Mouse (Mus musculus): ENCODE measurements around the gene Pnpo. TPM values are rescaled to one million over a fixed set of nuclear protein-coding genes. Genes with fewer than 3 reads are reported as not detected.

Gene Pnpo
- polyA plus RNA-seq, 1 experiment from 2014 or later: 13.9 TPM

DNA sequence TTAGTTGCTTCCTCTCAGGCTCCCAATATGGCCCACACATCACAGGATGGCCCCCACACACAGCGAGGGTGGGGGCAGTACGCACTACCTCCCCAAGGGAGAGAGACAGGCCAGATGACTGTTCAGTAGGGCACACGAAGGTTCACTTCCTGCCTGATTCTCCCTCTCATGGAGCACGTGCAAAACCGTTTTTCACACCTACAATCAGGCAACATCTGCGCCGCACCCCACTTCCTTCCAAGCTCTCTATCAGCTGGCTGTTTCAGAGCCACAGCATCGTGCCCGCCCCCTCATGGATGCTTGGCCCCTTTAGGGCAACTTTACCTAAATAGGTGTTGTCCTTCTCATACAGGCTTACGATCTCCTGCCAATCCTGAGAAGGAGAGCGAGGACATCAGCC is 31.1 kb downstream of the Pnpo start:
- peaks cover 36% of the 10 kb centered on the region for H3K4me1 ChIP-seq
- 94% methylated on average over 11 of the region's 11 CpGs for WGBS
- no peaks in the 10 kb centered on the region for H3K9me3 ChIP-seq (replicated peaks)
- H3K36me3 ChIP-seq (ENCODE audit: poor library complexity, severe bottlenecking): peaks cover 38% of the 10 kb centered on the region
- 0 out of 2 replicates have a peak overlapping the region, but pooled peaks have one; percentile 23 for H3K9ac ChIP-seq
- H3K4me2 ChIP-seq: no peak overlapping the region
- no peak for ATAC-seq
- H3K27ac ChIP-seq: no peak overlapping the region
- no peaks in the 10 kb centered on the region for H3K27me3 ChIP-seq
- H3K4me3 ChIP-seq: no peak overlapping the region

GRCm38 (mm10) chr11:96910003-96910402 is 33.8 kb downstream of the Pnpo start:
- peak overlapping the region; percentile 31; the same call in 1 of the 2 replicates for H3K27ac ChIP-seq
- peaks cover 50% of the 10 kb centered on the region for H3K4me1 ChIP-seq
- H3K4me2 ChIP-seq: no peak overlapping the region
- 23% methylated on average over 7 of the region's 7 CpGs for WGBS
- H3K9me3 ChIP-seq (replicated peaks): no peaks in the 10 kb centered on the region
- ATAC-seq: peak; percentile 78
- H3K36me3 ChIP-seq (ENCODE audit: poor library complexity, severe bottlenecking): peaks cover 54% of the 10 kb centered on the region
- H3K9ac ChIP-seq: peak overlapping the region; percentile 8; the same call in 1 of the 2 replicates
- no peak overlapping the region for H3K4me3 ChIP-seq
- H3K27me3 ChIP-seq: no peaks in the 10 kb centered on the region

DNA sequence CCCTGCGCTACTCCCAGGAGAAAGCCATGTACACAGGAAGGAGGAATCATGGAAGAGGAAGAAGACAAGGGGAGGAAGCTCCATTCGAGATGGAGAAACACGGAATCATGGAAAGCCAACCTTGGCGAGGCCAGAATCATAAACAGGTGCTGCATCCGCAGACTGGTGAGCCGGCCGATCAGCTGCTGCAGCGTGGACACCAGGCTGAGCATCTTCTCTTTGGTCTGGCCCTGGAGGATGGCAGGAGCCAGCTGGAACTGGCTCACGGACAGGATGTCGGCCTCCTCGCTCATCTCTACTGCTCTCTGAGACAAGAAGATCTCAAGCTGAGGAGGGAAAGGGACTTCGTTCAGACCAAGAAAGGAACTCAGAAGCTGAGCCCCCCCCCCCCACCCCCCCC is 35.2 kb downstream of the Pnpo start:
- 94% methylated on average over 12 of the region's 12 CpGs for WGBS

GRCm38 (mm10) chr11:96906431-96907161 is 37.2 kb downstream of the Pnpo start:
- Histone ChIP-seq H3K4me2 (no peak overlapping the region), H3K4me3 (no peak overlapping the region), H3K9ac (no peak overlapping the region), H3K4me1 (peaks cover 68% of the 10 kb centered on the region), H3K36me3 (ENCODE audit: poor library complexity, severe bottlenecking) (peaks cover 40% of the 10 kb centered on the region), H3K27ac (peak overlapping the region; percentile 48), H3K9me3 (replicated peaks) (no peaks in the 10 kb centered on the region), H3K27me3 (no peaks in the 10 kb centered on the region)
- WGBS: 55% methylated on average over 15 of the region's 15 CpGs
- no peak for ATAC-seq

More for the DNA sequence above, 35.2 kb downstream of the Pnpo start:
- no peak for ATAC-seq
- no peaks in the 10 kb centered on the region for H3K9me3 ChIP-seq (replicated peaks)
- no peak overlapping the region for H3K4me3 ChIP-seq
- no peaks in the 10 kb centered on the region for H3K27me3 ChIP-seq
- 0 out of 2 replicates have a peak overlapping the region, but pooled peaks have one; percentile 37 for H3K9ac ChIP-seq
- H3K27ac ChIP-seq: no peak overlapping the region
- H3K36me3 ChIP-seq (ENCODE audit: poor library complexity, severe bottlenecking): peaks cover 54% of the 10 kb centered on the region
- H3K4me1 ChIP-seq: peaks cover 53% of the 10 kb centered on the region
- no peak overlapping the region for H3K4me2 ChIP-seq

DNA sequence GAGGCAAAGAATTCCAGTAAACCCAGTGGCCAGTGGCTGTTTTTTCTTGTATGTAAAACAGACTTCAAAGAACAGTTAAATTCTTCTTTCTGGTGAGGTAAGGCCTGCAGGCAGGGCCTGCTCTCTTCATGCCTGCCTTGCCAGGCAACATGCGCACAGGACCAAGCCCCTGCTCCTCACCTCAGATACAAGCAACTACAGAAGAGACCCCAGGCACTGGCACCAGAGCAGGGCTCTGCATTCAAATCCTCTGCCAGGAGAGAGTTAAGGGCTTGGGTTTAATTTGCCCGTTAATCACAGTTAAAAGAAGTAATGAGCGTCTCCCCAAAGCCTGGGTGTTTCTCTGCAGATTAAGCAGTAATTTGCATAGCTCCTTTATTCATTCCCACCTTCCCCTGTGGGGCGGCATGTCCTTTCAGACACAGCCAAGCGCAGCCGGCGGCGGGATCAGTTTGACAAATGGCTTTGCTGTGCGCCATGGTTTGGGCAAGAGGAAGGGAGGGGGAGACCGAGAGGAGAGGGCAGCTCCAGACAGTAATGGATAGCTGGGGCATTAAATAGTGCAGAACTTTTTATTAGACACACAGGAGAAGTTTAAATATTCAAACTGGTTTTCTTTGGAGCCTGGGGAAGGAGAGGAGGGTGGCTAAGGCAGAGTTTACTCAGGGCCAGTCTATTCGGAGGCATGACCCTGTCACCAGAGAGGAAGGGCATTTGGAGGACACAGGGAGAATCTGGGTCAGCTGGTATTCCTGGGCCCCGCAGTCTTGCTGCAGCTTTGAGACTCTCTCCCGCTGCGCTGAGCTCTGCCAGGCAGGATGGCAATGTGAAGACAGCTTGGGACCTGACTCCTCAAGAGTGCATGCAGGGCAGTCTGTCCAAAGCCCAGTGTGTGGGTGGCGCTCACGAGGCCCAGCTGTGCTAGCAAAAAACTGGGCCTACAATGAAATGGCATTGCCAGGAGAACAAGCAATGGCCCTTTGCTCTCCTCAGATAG is 40.8 kb downstream of the Pnpo start:
- WGBS: 3% methylated on average over 16 of the region's 16 CpGs
- H3K9ac ChIP-seq: peak overlapping the region; percentile 38; the same call in 1 of the 2 replicates
- H3K4me1 ChIP-seq: peaks cover 89% of the 10 kb centered on the region

GRCm38 (mm10) chr11:96901332-96901731 is 42.5 kb downstream of the Pnpo start:
- H3K4me1 ChIP-seq: peaks cover 89% of the 10 kb centered on the region
- 42% methylated on average over 9 of the region's 9 CpGs for WGBS
- H3K9ac ChIP-seq: no peak overlapping the region
- no peak for ATAC-seq
- no peaks in the 10 kb centered on the region for H3K27me3 ChIP-seq
- no peak overlapping the region for H3K4me2 ChIP-seq
- H3K4me3 ChIP-seq: no peak overlapping the region
- 0 out of 2 replicates have a peak, but pooled peaks cover 4% of the 10 kb centered on the region for H3K36me3 ChIP-seq (ENCODE audit: poor library complexity, severe bottlenecking)
- no peaks in the 10 kb centered on the region for H3K9me3 ChIP-seq (replicated peaks)
- peak overlapping the region; percentile 97 for H3K27ac ChIP-seq

More for the DNA sequence above, 40.8 kb downstream of the Pnpo start:
- H3K36me3 ChIP-seq (ENCODE audit: poor library complexity, severe bottlenecking): peaks cover 18% of the 10 kb centered on the region
- H3K27me3 ChIP-seq: no peaks in the 10 kb centered on the region
- peak; percentile 83 for ATAC-seq
- peak overlapping the region; percentile 97 for H3K27ac ChIP-seq
- H3K4me3 ChIP-seq: no peak overlapping the region
- no peak overlapping the region for H3K4me2 ChIP-seq
- H3K9me3 ChIP-seq (replicated peaks): no peaks in the 10 kb centered on the region

- peak overlapping the region; percentile 43; the same call in 1 of the 2 replicates for H3K9ac ChIP-seq
Observed at GRCm38 (mm10) chr11:96899449-96900306, 44.1 kb downstream of the Pnpo start.

GRCm38 (mm10) chr11:96895886-96896285 is 47.9 kb downstream of the Pnpo start:
- WGBS: 93% methylated on average over 4 of the region's 4 CpGs
- Histone ChIP-seq H3K9ac (no peak overlapping the region), H3K4me2 (no peak overlapping the region), H3K9me3 (replicated peaks) (peaks cover 5% of the 10 kb centered on the region), H3K4me3 (no peak overlapping the region), H3K36me3 (ENCODE audit: poor library complexity, severe bottlenecking) (no peaks in the 10 kb centered on the region), H3K27ac (0 out of 2 replicates have a peak overlapping the region, but pooled peaks have one; percentile 55), H3K4me1 (peaks cover 69% of the 10 kb centered on the region), H3K27me3 (no peaks in the 10 kb centered on the region)
- ATAC-seq: no peak

More at GRCm38 (mm10) chr11:96899449-96900306, 44.1 kb downstream of the Pnpo start:
- H3K36me3 ChIP-seq (ENCODE audit: poor library complexity, severe bottlenecking): no peaks in the 10 kb centered on the region
- peaks cover 2% of the 10 kb centered on the region for H3K9me3 ChIP-seq (replicated peaks)
- H3K27ac ChIP-seq: peak overlapping the region; percentile 97
- no peak overlapping the region for H3K4me3 ChIP-seq
- 21% methylated on average over 12 of the region's 13 CpGs for WGBS
- H3K4me1 ChIP-seq: peaks cover 79% of the 10 kb centered on the region
- peak; percentile 29; the same call in 1 of the 2 replicates for ATAC-seq
- H3K4me2 ChIP-seq: peak overlapping the region; percentile 38
- H3K27me3 ChIP-seq: no peaks in the 10 kb centered on the region

DNA sequence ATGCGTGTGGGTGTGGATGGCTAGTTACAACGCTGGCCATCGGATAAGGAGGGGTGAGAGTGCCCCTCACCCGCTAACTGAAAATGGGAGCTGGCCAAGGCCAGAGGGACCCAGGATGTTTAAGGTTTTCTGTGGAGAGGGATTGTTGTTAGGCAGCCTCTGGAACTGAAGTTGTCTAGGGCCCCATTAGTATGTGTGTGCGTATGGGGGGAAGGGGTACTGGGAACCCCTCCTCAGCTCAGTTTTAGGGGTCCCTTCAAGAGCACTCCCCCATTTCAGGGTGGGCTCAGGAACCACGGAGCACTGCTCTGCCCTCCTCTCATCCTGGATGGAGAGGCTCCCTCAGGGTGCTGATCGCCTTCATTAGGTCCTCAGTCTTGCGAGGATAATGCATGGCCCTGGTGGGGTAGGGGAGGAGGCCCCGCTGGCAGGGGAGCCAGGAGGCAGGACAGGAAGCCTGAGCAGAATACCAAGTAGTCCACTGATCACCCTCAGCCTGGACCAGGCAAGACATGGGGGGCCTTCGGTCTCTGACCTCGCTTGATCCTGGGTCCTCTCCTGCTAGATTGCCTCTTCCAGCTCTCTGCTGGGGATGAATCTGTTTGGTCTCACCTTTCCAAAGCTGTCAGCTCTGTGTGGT is 50.5 kb downstream of the Pnpo start:
- Histone ChIP-seq H3K9ac (peak overlapping the region; percentile 46), H3K4me2 (no peak overlapping the region), H3K27me3 (no peaks in the 10 kb centered on the region), H3K27ac (peak overlapping the region; percentile 81), H3K36me3 (ENCODE audit: poor library complexity, severe bottlenecking) (no peaks in the 10 kb centered on the region), H3K9me3 (replicated peaks) (peaks cover 5% of the 10 kb centered on the region), H3K4me3 (no peak overlapping the region), H3K4me1 (peaks cover 54% of the 10 kb centered on the region)
- ATAC-seq: peak; percentile 78; the same call in 1 of the 2 replicates
- WGBS: 41% methylated on average over 11 of the region's 11 CpGs

DNA sequence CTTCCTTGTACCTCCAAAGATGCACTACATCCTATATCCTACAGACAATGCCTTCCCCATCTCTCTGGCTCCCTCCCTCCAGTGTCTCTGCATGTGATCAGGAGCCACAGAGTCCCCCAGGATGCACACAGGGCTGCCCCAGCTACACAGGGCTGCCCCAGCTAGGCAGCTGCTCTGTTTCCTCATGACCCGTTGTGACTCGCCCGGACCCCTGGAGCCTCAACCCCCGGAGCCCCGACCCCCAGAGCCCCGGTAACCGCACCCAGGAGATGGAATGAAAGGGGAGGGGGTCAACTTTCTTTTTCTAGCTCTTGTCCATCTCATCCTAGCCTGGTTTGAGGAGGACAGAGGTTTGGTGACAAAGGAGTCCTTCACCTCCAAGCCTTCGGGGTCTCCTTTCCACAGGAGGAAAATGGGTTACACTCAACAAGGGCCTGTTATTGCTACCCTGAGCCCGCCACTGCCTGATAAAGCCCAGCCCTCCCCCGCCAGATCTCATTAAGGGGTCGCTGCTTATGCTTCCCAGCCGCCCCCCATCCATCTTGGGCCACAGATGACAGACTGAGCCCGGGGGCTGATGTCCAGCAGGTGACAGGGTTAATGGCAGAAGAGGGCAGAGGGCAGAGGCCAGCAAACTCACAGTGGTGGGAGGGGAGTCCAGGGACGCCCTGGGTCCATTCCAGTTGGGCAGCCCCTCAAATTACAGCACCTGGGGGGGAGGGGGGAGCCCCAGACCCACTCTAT is 51.8 kb downstream of the Pnpo start:
- Histone ChIP-seq H3K4me2 (no peak overlapping the region), H3K9me3 (replicated peaks) (peaks cover 5% of the 10 kb centered on the region), H3K4me1 (peaks cover 46% of the 10 kb centered on the region), H3K27me3 (no peaks in the 10 kb centered on the region), H3K9ac (no peak overlapping the region), H3K36me3 (ENCODE audit: poor library complexity, severe bottlenecking) (no peaks in the 10 kb centered on the region), H3K27ac (no peak overlapping the region), H3K4me3 (no peak overlapping the region)
- 68% methylated on average over 14 of the region's 14 CpGs for WGBS
- ATAC-seq: no peak

Data from forebrain, embryonic 13.5 days (tissue).